In the genomic region with DNA sequence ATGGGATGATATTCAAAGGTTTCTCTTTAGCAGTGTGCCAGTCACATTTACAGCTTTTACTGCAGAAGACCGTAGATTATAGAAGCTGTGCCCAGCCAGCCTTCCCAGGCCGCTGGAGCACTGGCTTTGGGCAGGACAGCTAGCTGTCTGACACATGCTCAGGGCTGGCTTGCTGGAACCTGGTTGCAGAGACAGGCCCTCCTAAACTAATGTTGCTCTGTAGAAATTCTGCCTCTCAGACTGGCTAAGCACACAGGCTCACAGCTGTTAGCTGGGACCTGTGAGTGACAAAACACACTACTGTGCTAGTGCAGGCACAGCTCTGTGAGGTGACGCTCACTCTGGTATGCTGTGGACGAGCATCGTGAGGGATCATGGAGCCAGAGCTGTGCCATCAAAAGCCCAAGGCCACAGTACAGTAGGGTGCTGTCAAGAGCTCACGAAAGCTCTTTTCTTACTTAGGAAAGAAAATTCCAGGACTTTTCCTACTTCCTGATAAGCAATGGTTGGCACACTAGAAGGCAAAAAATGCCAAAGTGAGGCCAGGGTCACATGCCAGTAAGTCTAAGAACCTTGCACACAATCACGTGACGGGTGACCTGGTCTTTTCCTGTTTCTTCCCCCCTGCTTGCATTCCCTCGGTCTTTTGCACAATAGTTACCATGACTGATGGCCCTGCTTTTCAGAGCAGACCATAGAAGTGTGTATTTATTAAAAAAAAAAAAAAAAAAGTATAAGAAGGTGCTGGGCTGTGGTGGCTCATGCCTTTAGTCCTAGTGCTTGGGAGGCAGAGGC, we compare ENCODE assay signal across 20 mouse cellular contexts. TPM values are rescaled to one million over a fixed set of nuclear protein-coding genes. Genes with fewer than 3 reads are reported as not detected.
DNase-seq lines count a peak whose midpoint lies in the region; ATAC-seq lines count a peak whose summit lies in the region.
"Had no signal": no experiment of that assay in that cellular context is flagged by ENCODE, and none has a peak within 500 bp of the region (broad histone marks: within the 10 kb centered on the region; RNA-seq: fewer than 3 reads in every experiment).

No protein-coding gene starts in this region.

- H3K36me3 ChIP-seq in heart, embryonic 15.5 days, result peaks cover 4% of the 10 kb centered on the region

- WGBS in heart, embryonic 15.5 days, result 59% methylated on average over 9 of the region's 9 CpGs

- ATAC-seq in heart, embryonic 15.5 days (replicated peaks; ENCODE audit: insufficient number of reproducible peaks, insufficient read depth, low FRiP score, low read depth), result no peak
- ATAC-seq: midbrain, embryonic 13.5 days had no signal

- H3K27ac ChIP-seq in heart, embryonic 15.5 days, result 0 out of 2 replicates have a peak overlapping the region, but pooled peaks have one; percentile 16
- H3K27ac ChIP-seq: embryonic facial prominence, embryonic 13.5 days; hindbrain, embryonic 12.5 days; left cerebral cortex, adult 2 months; limb, embryonic 13.5 days; liver, embryonic 14.5 days; macrophage; midbrain, embryonic 13.5 days; neural tube, embryonic 15.5 days had no signal

- intact Hi-C loops in heart, postnatal 36 days (cut with DNase I), result no loop called here

- H3K9me3 ChIP-seq in heart, embryonic 15.5 days (replicated peaks), result no peaks in the 10 kb centered on the region
- H3K9me3 ChIP-seq: embryonic facial prominence, embryonic 13.5 days; hindbrain, embryonic 12.5 days; limb, embryonic 13.5 days; midbrain, embryonic 13.5 days; neural tube, embryonic 15.5 days had no signal

- no peak overlapping the region for H3K4me3 ChIP-seq in heart, embryonic 15.5 days
- H3K4me3 ChIP-seq: embryonic facial prominence, embryonic 13.5 days; hindbrain, embryonic 12.5 days; left cerebral cortex, adult 2 months; limb, embryonic 13.5 days; midbrain, embryonic 13.5 days; myocyte; neural tube, embryonic 15.5 days had no signal

- H3K4me2 ChIP-seq in heart, embryonic 15.5 days, result no peak overlapping the region
- H3K4me2 ChIP-seq: embryonic facial prominence, embryonic 13.5 days; hindbrain, embryonic 12.5 days; limb, embryonic 13.5 days; midbrain, embryonic 13.5 days; neural tube, embryonic 15.5 days had no signal

- H3K9ac ChIP-seq in heart, embryonic 15.5 days, result no peak overlapping the region
- H3K9ac ChIP-seq: embryonic facial prominence, embryonic 13.5 days; hindbrain, embryonic 12.5 days; limb, embryonic 13.5 days; liver, embryonic 14.5 days; midbrain, embryonic 13.5 days; neural tube, embryonic 15.5 days had no signal

- peak; percentile 60 for DNase-seq in adrenal gland, adult 2 months
- DNase-seq in adrenal gland, postnatal 4 days (ENCODE audit: low spot score in 2 of 2), result no peak
- no peak for DNase-seq in heart, postnatal 36 days
- DNase-seq in lung, postnatal 25 days (ENCODE audit: low spot score), result peak; percentile 28
- no peak for DNase-seq in lung, postnatal 14 days
- peak; percentile 51 for DNase-seq in lung, postnatal 36 days
- DNase-seq in urinary bladder, postnatal 36 days (ENCODE audit: low spot score in 2 of 2), result no peak
- DNase-seq: cerebellum, adult 9-10 months; right cerebral cortex, postnatal 4 days; thymus, postnatal 36 days had no signal

- no peaks in the 10 kb centered on the region for H3K27me3 ChIP-seq in heart, embryonic 15.5 days
- H3K27me3 ChIP-seq: embryonic facial prominence, embryonic 13.5 days; hindbrain, embryonic 12.5 days; limb, embryonic 13.5 days; midbrain, embryonic 13.5 days; neural tube, embryonic 15.5 days had no signal

- H3K4me1 ChIP-seq in heart, embryonic 15.5 days (replicated peaks), result peaks cover 6% of the 10 kb centered on the region; the same call in 1 of the 2 replicates
- H3K4me1 ChIP-seq: embryonic facial prominence, embryonic 13.5 days; limb, embryonic 13.5 days; neural tube, embryonic 15.5 days had no signal

RNA-seq across cellular contexts. Expression of a gene that starts 25.5 kb away (rescaled TPM):
- total RNA-seq in adrenal gland, adult 2 months (2021), result 10 to 100 TPM; 27.3 to 29.3 TPM
- 4.5 and 7.0 TPM in 2 replicates for polyA plus RNA-seq in adrenal gland, adult 2 months (2012; rRNA removed)
- 10 to 100 TPM; 48.8 to 53.0 TPM for total RNA-seq in adrenal gland, postnatal 4 days (2021)
- polyA plus RNA-seq in heart, embryonic 15.5 days (2015; fragmentation: Nextera tagmentation; extraction: Ambion mirVana), result 31.2 and 33.7 TPM in 2 replicates
- total RNA-seq in heart, postnatal 36 days (2021), result 10 to 100 TPM; 15.9 to 17.1 TPM

Comparison
In these comparisons a context has a peak if more than half of its experiments do, and no peak if none do; other contexts are left out.
1. DNase-seq: peak in adrenal gland, adult 2 months (single experiment), lung, postnatal 25 days (single experiment) and lung, postnatal 36 days (single experiment); none in adrenal gland, postnatal 4 days (0 of 2), heart, postnatal 36 days (0 of 2), lung, postnatal 14 days (single experiment) and urinary bladder, postnatal 36 days (0 of 2).